Mouse (Mus musculus): ENCODE measurements at regions not wholly inside any gene's neighbourhood (a gene's known extent, or its start where the extent isn't known, plus 50 kb on each side); places are given as distances from the start of the nearest gene placed in this dataset.

DNA sequence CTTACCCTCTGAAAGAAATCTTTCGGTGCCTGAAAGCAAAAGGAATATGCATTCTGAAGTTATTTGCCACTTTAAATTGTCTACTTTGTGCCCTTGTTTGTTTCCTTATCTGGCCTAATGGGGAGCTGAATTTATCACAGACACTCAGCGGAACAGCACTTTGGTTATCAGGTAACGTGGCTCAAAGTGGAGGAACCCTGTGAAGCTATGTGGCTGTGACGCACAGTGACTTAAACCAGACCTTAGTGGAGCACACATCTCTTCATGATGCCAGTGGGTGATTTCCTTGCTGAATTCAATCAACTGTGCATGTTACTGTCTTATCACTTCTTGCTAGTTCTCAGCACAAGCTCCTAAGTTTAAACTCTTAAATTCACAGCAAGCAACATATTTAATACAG, 103.1 kb downstream of the Gm10604 start:
- ATAC-seq (replicated peaks; ENCODE audit: low FRiP score, low read depth), result no peak
- no peak for TF ChIP-seq CTCF (IDR thresholded peaks at IDR 0.05; ENCODE audit: low read depth)
- Histone ChIP-seq H3K4me1 (replicated peaks; ENCODE audit: insufficient read depth, low read length) (no peaks in the 10 kb centered on the region), H3K36me3 (ENCODE audit: insufficient read depth, low read length) (no peaks in the 10 kb centered on the region), H3K27me3 (ENCODE audit: insufficient read depth, low read length) (no peaks in the 10 kb centered on the region), H3K4me3 (replicated peaks; ENCODE audit: low read depth, low read length) (no peak overlapping the region), H3K27ac (no peak overlapping the region), H3K9me3 (replicated peaks; ENCODE audit: low read length) (no peaks in the 10 kb centered on the region), H3K9ac (ENCODE audit: low read depth, low read length) (no peak overlapping the region), H3K4me2 (ENCODE audit: low read length) (no peak overlapping the region)
- 89% methylated on average over 4 of the region's 4 CpGs for WGBS
- no peak for DNase-seq (ENCODE audit: low spot score)

DNA sequence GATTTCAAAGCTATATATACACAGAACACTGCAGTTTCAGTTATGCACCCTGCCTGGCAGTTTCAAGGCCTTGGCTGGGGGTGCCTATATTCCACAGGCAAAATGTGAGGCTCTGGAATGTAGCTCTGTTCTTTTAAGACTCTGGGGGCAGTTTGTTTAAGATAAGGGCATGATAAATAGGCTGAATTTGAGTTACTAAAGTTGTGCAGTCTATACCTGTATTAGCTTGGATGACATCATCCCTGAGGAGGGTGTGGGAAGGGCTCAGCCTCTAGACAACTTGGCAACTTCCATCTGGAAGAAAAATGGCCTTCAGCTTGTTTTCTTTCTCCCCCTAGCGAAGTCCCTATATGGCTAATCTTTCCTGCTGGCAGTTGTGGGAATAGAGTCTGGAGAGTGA, 105.1 kb downstream of the Gm10604 start:
- no peak for DNase-seq (ENCODE audit: low spot score)
- TF ChIP-seq CTCF (IDR thresholded peaks at IDR 0.05; ENCODE audit: low read depth), result no peak
- Histone ChIP-seq H3K27me3 (ENCODE audit: insufficient read depth, low read length) (no peaks in the 10 kb centered on the region), H3K4me3 (replicated peaks; ENCODE audit: low read depth, low read length) (no peak overlapping the region), H3K9ac (ENCODE audit: low read depth, low read length) (no peak overlapping the region), H3K9me3 (replicated peaks; ENCODE audit: low read length) (no peaks in the 10 kb centered on the region), H3K27ac (no peak overlapping the region), H3K4me2 (ENCODE audit: low read length) (no peak overlapping the region), H3K4me1 (replicated peaks; ENCODE audit: insufficient read depth, low read length) (no peaks in the 10 kb centered on the region), H3K36me3 (ENCODE audit: insufficient read depth, low read length) (no peaks in the 10 kb centered on the region)
- ATAC-seq (replicated peaks; ENCODE audit: low FRiP score, low read depth), result no peak
- WGBS, result 56% methylated on average over 1 of the region's 1 CpGs

DNA sequence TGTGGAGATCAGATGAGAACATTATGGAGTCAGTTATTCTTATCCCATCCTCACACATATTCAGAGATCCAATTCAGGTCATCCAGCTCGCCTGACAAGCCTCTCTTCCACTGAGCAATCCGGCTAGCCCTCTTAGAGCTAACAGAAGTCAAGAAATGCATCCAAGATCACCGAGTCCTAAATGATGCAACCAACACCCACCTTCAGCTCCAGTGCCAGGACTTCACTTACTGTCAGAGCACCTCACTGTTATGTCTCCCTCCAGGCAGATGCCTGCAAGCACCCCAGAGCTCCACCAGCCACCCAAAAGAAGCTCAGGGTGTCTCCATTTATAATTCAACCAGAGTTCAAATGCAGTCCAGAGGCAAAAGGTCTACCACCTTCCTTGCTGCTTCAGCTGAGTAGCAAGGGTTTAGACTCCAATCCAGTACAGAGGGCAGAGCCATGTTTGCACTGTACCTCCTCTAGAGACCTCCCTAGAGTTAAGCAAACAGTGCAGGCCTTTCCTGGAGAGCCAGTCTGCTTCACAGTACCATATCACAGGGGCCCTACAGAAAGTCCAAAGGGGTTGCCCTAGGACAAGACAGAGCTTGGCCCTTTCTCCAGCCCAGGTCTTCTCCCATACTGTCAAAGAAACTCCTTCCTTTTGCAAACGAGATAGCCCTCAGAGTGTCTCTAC, 106.3 kb downstream of the Gm10604 start:
- no peaks in the 10 kb centered on the region for H3K27me3 ChIP-seq (ENCODE audit: insufficient read depth, low read length)
- DNase-seq (ENCODE audit: low spot score), result no peak
- H3K36me3 ChIP-seq (ENCODE audit: insufficient read depth, low read length), result no peaks in the 10 kb centered on the region
- TF ChIP-seq CTCF (IDR thresholded peaks at IDR 0.05; ENCODE audit: low read depth), result no peak
- ATAC-seq (replicated peaks; ENCODE audit: low FRiP score, low read depth), result no peak
- H3K9me3 ChIP-seq (replicated peaks; ENCODE audit: low read length), result no peaks in the 10 kb centered on the region
- no peaks in the 10 kb centered on the region for H3K4me1 ChIP-seq (replicated peaks; ENCODE audit: insufficient read depth, low read length)
- no peak overlapping the region for H3K27ac ChIP-seq
- no peak overlapping the region for H3K9ac ChIP-seq (ENCODE audit: low read depth, low read length)
- no peak overlapping the region for H3K4me2 ChIP-seq (ENCODE audit: low read length)
- H3K4me3 ChIP-seq (replicated peaks; ENCODE audit: low read depth, low read length), result no peak overlapping the region
- 79% methylated on average over 4 of the region's 4 CpGs for WGBS

DNA sequence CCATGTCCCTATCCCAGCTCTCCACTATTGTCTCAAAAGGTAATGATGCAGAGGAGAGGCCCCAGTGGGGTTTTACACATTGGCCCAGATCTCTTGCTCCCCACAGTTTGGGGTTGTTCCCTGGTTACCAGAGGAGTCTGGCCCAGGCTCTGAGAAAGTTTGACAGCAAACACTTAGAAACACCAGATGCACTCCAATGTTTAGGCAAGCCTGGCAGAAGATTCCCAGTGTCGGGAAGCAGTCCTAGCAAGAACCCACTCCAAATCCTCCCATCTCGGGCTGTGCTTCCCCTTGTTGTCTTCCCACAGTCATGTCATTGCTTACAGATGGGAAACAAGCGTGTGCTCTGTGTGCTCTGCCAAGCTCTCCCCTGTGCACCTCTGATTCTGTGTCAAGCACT, 109.0 kb downstream of the Gm10604 start:
- WGBS, result 78% methylated on average over 3 of the region's 3 CpGs
- Histone ChIP-seq H3K4me2 (ENCODE audit: low read length) (no peak overlapping the region), H3K27me3 (ENCODE audit: insufficient read depth, low read length) (no peaks in the 10 kb centered on the region), H3K27ac (no peak overlapping the region), H3K9ac (ENCODE audit: low read depth, low read length) (no peak overlapping the region), H3K36me3 (ENCODE audit: insufficient read depth, low read length) (no peaks in the 10 kb centered on the region), H3K9me3 (replicated peaks; ENCODE audit: low read length) (no peaks in the 10 kb centered on the region), H3K4me1 (replicated peaks; ENCODE audit: insufficient read depth, low read length) (no peaks in the 10 kb centered on the region), H3K4me3 (replicated peaks; ENCODE audit: low read depth, low read length) (no peak overlapping the region)
- ATAC-seq (replicated peaks; ENCODE audit: low FRiP score, low read depth) (no peak), DNase-seq (ENCODE audit: low spot score) (no peak)
- TF ChIP-seq CTCF (IDR thresholded peaks at IDR 0.05; ENCODE audit: low read depth), result no peak

DNA sequence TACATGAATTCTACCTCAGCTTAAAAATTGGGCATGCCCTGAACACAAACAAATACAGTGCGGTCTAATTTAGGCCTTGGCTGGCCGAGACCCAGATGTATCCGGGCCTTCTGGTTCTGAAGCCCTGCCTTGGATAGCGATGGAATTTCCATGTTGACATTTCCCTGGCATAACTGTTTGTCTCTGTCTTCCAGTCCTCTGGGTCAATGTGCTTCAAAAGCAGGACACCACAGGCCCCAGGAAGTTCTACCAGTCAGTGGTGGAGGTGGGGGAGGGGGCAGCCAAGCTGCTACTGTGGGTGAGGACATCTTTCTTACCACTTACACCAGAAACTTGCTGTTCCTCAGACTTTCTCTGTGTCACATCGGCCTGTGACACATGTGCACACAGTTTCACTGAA, 111.3 kb downstream of the Gm10604 start:
- no peak for ATAC-seq (replicated peaks; ENCODE audit: low FRiP score, low read depth)
- H3K4me2 ChIP-seq (ENCODE audit: low read length), result no peak overlapping the region
- H3K4me3 ChIP-seq (replicated peaks; ENCODE audit: low read depth, low read length), result no peak overlapping the region
- H3K36me3 ChIP-seq (ENCODE audit: insufficient read depth, low read length), result no peaks in the 10 kb centered on the region
- no peaks in the 10 kb centered on the region for H3K27me3 ChIP-seq (ENCODE audit: insufficient read depth, low read length)
- H3K9ac ChIP-seq (ENCODE audit: low read depth, low read length), result no peak overlapping the region
- H3K9me3 ChIP-seq (replicated peaks; ENCODE audit: low read length), result no peaks in the 10 kb centered on the region
- DNase-seq (ENCODE audit: low spot score), result no peak
- WGBS, result 75% methylated on average over 5 of the region's 5 CpGs
- TF ChIP-seq CTCF (IDR thresholded peaks at IDR 0.05; ENCODE audit: low read depth), result no peak
- H3K27ac ChIP-seq, result no peak overlapping the region
- no peaks in the 10 kb centered on the region; the same call in 1 of the 2 replicates for H3K4me1 ChIP-seq (replicated peaks; ENCODE audit: insufficient read depth, low read length)

DNA sequence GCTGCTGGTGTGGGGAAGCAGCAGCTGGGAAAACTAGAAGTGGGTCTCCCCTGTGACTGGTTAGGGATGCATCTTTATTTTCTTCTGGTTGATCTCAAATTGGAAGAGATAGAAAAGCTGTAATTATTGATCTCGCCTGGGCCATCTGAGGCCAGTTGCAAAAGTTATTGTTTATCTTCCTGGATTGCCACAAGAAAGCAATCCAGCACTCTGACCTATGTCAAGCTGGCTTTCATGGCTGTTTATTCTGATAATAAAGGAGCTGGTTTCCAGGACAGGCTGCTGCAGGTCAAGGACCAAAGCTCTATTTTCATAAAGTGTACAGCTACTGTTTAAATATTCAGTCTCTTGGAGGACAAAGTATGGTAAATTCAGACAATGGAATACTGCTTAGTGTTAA, 112.5 kb downstream of the Gm10604 start:
- 58% methylated on average over 1 of the region's 1 CpGs for WGBS
- Histone ChIP-seq H3K4me1 (replicated peaks; ENCODE audit: insufficient read depth, low read length) (no peaks in the 10 kb centered on the region; the same call in 1 of the 2 replicates), H3K27me3 (ENCODE audit: insufficient read depth, low read length) (no peaks in the 10 kb centered on the region), H3K36me3 (ENCODE audit: insufficient read depth, low read length) (no peaks in the 10 kb centered on the region), H3K9me3 (replicated peaks; ENCODE audit: low read length) (no peaks in the 10 kb centered on the region), H3K4me2 (ENCODE audit: low read length) (no peak overlapping the region), H3K9ac (ENCODE audit: low read depth, low read length) (no peak overlapping the region), H3K4me3 (replicated peaks; ENCODE audit: low read depth, low read length) (no peak overlapping the region), H3K27ac (no peak overlapping the region)
- TF ChIP-seq CTCF (IDR thresholded peaks at IDR 0.05; ENCODE audit: low read depth), result no peak
- ATAC-seq (replicated peaks; ENCODE audit: low FRiP score, low read depth) (no peak), DNase-seq (ENCODE audit: low spot score) (no peak)
